Mouse (Mus musculus): Measurements from ENCODE around the gene Utp14a. TPM values are rescaled to one million over a fixed set of nuclear protein-coding genes. Genes with fewer than 3 reads are reported as not detected.

Utp14a gene
- polyA plus RNA-seq, 1 experiment from 2014 or later = 16.2 TPM

DNA sequence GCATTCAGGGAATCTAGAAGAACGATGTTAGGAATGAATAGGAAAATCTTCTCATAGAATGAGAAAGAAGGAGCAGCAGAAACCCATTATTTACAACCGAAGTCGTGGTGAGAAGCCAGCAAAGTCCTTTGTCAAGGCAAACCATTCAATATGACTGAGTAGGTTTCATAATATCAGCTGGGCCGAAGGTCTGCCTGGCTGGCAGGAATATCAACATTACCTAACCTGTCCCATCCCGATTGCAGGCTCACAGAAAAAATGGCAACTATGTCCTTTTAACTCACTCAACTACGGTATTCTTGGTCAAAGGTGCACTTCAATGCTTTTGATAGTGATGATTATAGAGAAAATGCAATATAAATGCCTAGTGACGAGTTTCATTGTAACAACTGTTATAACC, 30.4 kb upstream of the Utp14a start:
- H3K27ac ChIP-seq = no peak overlapping the region
- TF ChIP-seq CTCF (IDR thresholded peaks at IDR 0.05; ENCODE audit: low read depth) = no peak
- ATAC-seq (replicated peaks; ENCODE audit: low FRiP score, low read depth) = no peak
- 77% methylated on average over 7 of the region's 7 CpGs for WGBS
- no peak overlapping the region for H3K4me2 ChIP-seq (ENCODE audit: low read length)
- no peaks in the 10 kb centered on the region for H3K4me1 ChIP-seq (replicated peaks; ENCODE audit: insufficient read depth, low read length)
- no peak overlapping the region for H3K4me3 ChIP-seq (replicated peaks; ENCODE audit: low read depth, low read length)
- no peaks in the 10 kb centered on the region for H3K27me3 ChIP-seq (ENCODE audit: insufficient read depth, low read length)
- no peak for DNase-seq (ENCODE audit: low spot score)
- H3K36me3 ChIP-seq (ENCODE audit: insufficient read depth, low read length) = no peaks in the 10 kb centered on the region
- no peak overlapping the region for H3K9ac ChIP-seq (ENCODE audit: low read depth, low read length)
- no peaks in the 10 kb centered on the region for H3K9me3 ChIP-seq (replicated peaks; ENCODE audit: low read length)

DNA sequence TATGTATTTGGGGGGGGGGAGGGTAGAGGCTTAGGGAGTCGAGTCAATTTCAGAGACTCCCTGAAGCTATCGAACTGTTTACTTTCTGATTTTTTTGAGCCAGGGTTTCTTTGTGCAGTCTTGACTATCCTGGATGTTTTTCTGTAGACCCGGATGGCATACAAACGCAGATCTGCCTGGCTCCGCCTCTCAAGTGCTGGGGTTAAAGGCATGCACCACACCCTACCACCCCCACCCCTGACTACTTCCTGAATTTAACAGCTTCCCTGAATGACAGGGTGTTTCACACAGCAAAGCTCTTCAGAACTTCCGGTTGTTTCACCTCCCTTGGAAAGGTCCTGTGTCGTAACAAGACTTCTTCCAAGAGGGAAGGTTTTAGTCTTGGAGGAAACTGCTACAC, 22.2 kb upstream of the Utp14a start:
- H3K4me2 ChIP-seq (ENCODE audit: low read length) = no peak overlapping the region
- H3K4me3 ChIP-seq (replicated peaks; ENCODE audit: low read depth, low read length) = no peak overlapping the region
- H3K4me1 ChIP-seq (replicated peaks; ENCODE audit: insufficient read depth, low read length) = no peaks in the 10 kb centered on the region
- H3K9me3 ChIP-seq (replicated peaks; ENCODE audit: low read length) = no peaks in the 10 kb centered on the region
- no peaks in the 10 kb centered on the region for H3K36me3 ChIP-seq (ENCODE audit: insufficient read depth, low read length)
- TF ChIP-seq CTCF (IDR thresholded peaks at IDR 0.05; ENCODE audit: low read depth) = no peak
- WGBS = 45% methylated on average over 7 of the region's 7 CpGs
- H3K9ac ChIP-seq (ENCODE audit: low read depth, low read length) = no peak overlapping the region
- DNase-seq (ENCODE audit: low spot score) = peak; percentile 3
- ATAC-seq (replicated peaks; ENCODE audit: low FRiP score, low read depth) = no peak
- H3K27me3 ChIP-seq (ENCODE audit: insufficient read depth, low read length) = no peaks in the 10 kb centered on the region
- H3K27ac ChIP-seq = no peak overlapping the region

DNA sequence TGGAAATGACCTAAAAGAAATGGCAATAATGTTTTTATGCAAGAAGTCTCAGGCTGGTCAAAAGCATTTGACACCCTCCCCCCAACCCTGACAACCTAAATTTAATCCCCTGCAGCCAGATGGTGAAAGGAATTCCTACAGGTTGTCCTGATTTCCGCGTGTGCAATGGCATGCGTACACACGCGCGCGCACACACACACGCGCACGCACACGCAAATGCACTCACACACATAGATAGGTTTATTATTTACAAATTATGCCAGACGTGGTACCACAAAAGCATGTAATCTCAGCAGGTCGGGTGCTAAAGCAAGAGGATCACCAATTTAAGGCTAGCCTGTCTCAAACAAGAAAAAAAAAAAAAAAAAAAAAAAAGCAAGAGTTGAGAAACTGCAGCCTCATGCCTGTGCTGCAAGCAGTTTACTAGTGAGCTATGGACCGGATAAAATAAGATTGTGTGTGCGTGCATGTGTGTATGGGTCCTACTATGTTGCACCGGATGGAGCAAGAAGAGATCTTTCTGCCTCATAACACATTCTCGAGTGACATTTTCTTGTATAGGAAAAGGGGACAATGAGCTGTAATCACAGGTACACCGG, 733 bp upstream of the Utp14a start:
- Histone ChIP-seq H3K27ac (peak overlapping the region; percentile 70), H3K27me3 (ENCODE audit: insufficient read depth, low read length) (no peaks in the 10 kb centered on the region), H3K4me1 (replicated peaks; ENCODE audit: insufficient read depth, low read length) (no peaks in the 10 kb centered on the region), H3K4me2 (ENCODE audit: low read length) (peak overlapping the region; percentile 55), H3K9ac (ENCODE audit: low read depth, low read length) (peak overlapping the region; percentile 52; the same call in 1 of the 2 replicates), H3K36me3 (ENCODE audit: insufficient read depth, low read length) (no peaks in the 10 kb centered on the region), H3K4me3 (replicated peaks; ENCODE audit: low read depth, low read length) (peak overlapping the region; percentile 46), H3K9me3 (replicated peaks; ENCODE audit: low read length) (no peaks in the 10 kb centered on the region)
- ATAC-seq (replicated peaks; ENCODE audit: low FRiP score, low read depth) (peak; percentile 68), DNase-seq (ENCODE audit: low spot score) (no peak)
- WGBS = 22% methylated on average over 18 of the region's 18 CpGs
- no peak for TF ChIP-seq CTCF (IDR thresholded peaks at IDR 0.05; ENCODE audit: low read depth)

DNA sequence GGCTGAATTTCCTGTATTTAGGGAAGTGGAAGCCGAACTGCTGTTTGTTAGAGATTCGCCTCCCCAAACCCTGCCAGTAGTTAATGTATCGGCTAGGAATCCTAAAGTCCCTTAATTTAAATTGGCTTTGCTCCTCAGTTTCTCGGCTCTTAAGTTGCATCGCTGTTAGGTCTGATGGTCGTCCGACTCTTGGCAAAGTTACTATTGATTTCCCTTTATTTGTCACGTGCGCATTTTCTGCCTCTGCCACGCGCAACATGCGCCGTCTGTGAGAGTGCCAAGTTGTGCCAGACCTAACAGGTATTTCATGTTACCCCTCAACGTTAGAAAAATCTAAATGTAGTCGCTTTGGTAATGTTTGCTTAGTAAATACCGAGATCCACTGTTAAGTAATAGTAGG, 349 bp downstream of the Utp14a start:
- Histone ChIP-seq H3K27ac (peak overlapping the region; percentile 48; the same call in 1 of the 2 replicates), H3K9me3 (replicated peaks; ENCODE audit: low read length) (no peaks in the 10 kb centered on the region), H3K27me3 (ENCODE audit: insufficient read depth, low read length) (no peaks in the 10 kb centered on the region), H3K36me3 (ENCODE audit: insufficient read depth, low read length) (no peaks in the 10 kb centered on the region), H3K4me1 (replicated peaks; ENCODE audit: insufficient read depth, low read length) (no peaks in the 10 kb centered on the region), H3K4me2 (ENCODE audit: low read length) (peak overlapping the region; percentile 62), H3K9ac (ENCODE audit: low read depth, low read length) (peak overlapping the region; percentile 51), H3K4me3 (replicated peaks; ENCODE audit: low read depth, low read length) (peak overlapping the region; percentile 46)
- peak; percentile 1 for DNase-seq (ENCODE audit: low spot score)
- 15% methylated on average over 16 of the region's 16 CpGs for WGBS
- no peak for ATAC-seq (replicated peaks; ENCODE audit: low FRiP score, low read depth)
- TF ChIP-seq CTCF (IDR thresholded peaks at IDR 0.05; ENCODE audit: low read depth) = no peak

DNA sequence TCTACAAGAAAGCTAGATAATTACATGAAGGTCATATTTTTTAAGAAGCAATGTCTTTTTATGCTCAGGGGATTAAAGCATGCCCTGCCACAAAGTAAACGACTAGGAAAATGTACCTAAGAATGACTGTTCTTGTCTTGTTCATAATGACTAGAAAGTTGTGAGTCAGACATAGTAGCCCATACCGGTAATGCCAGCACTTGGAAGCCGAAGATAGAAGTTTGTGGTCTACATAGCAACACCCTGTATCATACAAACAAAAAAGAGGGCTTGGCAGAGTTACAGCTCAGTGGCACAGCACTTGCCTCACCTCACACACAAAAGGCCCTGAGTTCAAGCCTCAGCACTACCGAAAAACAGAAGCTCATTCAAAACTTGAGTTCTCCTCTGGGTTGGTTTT, 15.0 kb downstream of the Utp14a start:
- Histone ChIP-seq H3K4me2 (ENCODE audit: low read length) (no peak overlapping the region), H3K27me3 (ENCODE audit: insufficient read depth, low read length) (no peaks in the 10 kb centered on the region), H3K9me3 (replicated peaks; ENCODE audit: low read length) (no peaks in the 10 kb centered on the region), H3K4me3 (replicated peaks; ENCODE audit: low read depth, low read length) (no peak overlapping the region), H3K9ac (ENCODE audit: low read depth, low read length) (no peak overlapping the region), H3K27ac (no peak overlapping the region), H3K4me1 (replicated peaks; ENCODE audit: insufficient read depth, low read length) (no peaks in the 10 kb centered on the region), H3K36me3 (ENCODE audit: insufficient read depth, low read length) (no peaks in the 10 kb centered on the region)
- no peak for ATAC-seq (replicated peaks; ENCODE audit: low FRiP score, low read depth)
- no peak for TF ChIP-seq CTCF (IDR thresholded peaks at IDR 0.05; ENCODE audit: low read depth)
- DNase-seq (ENCODE audit: low spot score) = no peak
- 85% methylated on average over 4 of the region's 4 CpGs for WGBS

DNA sequence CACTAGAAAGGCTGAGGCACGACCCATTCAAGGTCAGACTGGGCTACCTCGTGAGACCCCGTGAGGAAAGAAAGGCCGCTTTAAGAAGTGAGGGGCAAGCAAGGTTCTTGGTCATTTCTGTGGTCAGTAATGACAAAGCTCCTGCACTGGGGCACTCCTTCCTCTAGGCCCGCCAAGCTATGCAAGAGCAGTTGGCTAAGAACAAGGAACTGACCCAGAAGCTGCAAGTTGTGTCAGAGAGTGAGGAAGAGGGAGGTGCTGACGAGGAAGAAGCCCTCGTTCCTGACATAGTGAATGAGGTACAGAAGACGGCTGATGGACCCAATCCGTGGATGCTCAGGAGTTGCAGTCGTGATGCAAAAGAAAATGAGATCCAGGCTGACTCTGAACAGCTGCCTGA, 18.0 kb downstream of the Utp14a start:
- Histone ChIP-seq H3K27me3 (ENCODE audit: insufficient read depth, low read length) (no peaks in the 10 kb centered on the region), H3K9ac (ENCODE audit: low read depth, low read length) (no peak overlapping the region), H3K36me3 (ENCODE audit: insufficient read depth, low read length) (no peaks in the 10 kb centered on the region), H3K27ac (no peak overlapping the region), H3K4me1 (replicated peaks; ENCODE audit: insufficient read depth, low read length) (no peaks in the 10 kb centered on the region), H3K9me3 (replicated peaks; ENCODE audit: low read length) (no peaks in the 10 kb centered on the region), H3K4me2 (ENCODE audit: low read length) (no peak overlapping the region), H3K4me3 (replicated peaks; ENCODE audit: low read depth, low read length) (no peak overlapping the region)
- no peak for TF ChIP-seq CTCF (IDR thresholded peaks at IDR 0.05; ENCODE audit: low read depth)
- ATAC-seq (replicated peaks; ENCODE audit: low FRiP score, low read depth) = no peak
- WGBS = 83% methylated on average over 10 of the region's 10 CpGs
- DNase-seq (ENCODE audit: low spot score) = no peak

DNA sequence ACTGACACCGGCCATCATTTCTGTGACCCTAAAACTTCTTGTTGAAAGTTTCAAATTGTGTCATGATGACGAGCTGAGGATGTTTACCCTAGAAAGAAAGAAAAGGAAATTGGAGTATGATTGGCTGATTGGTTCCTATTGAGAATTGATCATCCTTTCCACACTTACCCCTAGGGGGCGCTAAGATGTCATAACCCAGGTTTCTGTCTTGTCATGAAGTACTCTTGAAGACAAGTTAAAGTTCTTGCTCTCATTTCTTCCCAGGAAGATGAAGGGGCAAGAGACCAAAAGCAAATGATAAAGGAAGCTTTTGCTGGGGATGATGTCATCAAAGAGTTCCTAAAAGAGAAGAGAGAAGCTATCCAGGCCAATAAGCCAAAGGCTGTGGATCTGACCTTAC, 21.4 kb downstream of the Utp14a start:
- H3K36me3 ChIP-seq (ENCODE audit: insufficient read depth, low read length) = no peaks in the 10 kb centered on the region
- DNase-seq (ENCODE audit: low spot score) = peak; percentile 47
- no peak overlapping the region for H3K27ac ChIP-seq
- TF ChIP-seq CTCF (IDR thresholded peaks at IDR 0.05; ENCODE audit: low read depth) = peak; percentile 71
- H3K4me1 ChIP-seq (replicated peaks; ENCODE audit: insufficient read depth, low read length) = no peaks in the 10 kb centered on the region
- ATAC-seq (replicated peaks; ENCODE audit: low FRiP score, low read depth) = no peak
- no peak overlapping the region for H3K4me2 ChIP-seq (ENCODE audit: low read length)
- no peaks in the 10 kb centered on the region for H3K27me3 ChIP-seq (ENCODE audit: insufficient read depth, low read length)
- WGBS = 45% methylated on average over 3 of the region's 3 CpGs
- H3K4me3 ChIP-seq (replicated peaks; ENCODE audit: low read depth, low read length) = no peak overlapping the region
- no peaks in the 10 kb centered on the region for H3K9me3 ChIP-seq (replicated peaks; ENCODE audit: low read length)
- H3K9ac ChIP-seq (ENCODE audit: low read depth, low read length) = no peak overlapping the region

All from kidney, postnatal 0 days (tissue).